In the genomic region with DNA sequence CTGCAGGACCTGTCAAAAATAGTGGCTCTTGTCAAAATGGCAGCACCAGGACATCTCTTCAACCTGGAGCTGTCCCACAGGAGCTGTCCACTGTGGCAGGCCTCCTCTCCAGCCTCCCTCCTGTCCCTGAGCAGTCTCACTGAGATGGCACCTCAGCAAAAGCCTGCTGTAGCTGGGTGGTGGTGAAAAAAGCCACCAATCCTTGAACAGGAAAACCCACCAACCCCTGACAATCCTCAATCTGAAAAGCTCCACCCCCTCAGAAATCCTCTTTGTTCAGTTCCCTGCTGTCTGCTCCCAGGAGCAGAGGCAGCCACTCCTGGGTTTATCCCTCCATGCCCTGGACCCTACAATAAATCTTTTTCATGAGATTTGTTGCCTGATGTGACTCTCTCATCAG, we compare ENCODE assay signal across 26 mouse cellular contexts. TPM values are rescaled to one million over a fixed set of nuclear protein-coding genes. Genes with fewer than 3 reads are reported as not detected.
A peak's percentile ranks its signal among the peaks of the same experiment; 100 is the strongest.
DNase-seq lines count a peak whose midpoint lies in the region; ATAC-seq and TF ChIP-seq lines count a peak whose summit lies in the region.
"Had no signal": no experiment of that assay in that cellular context is flagged by ENCODE, and none has a peak within 500 bp of the region (broad histone marks: within the 10 kb centered on the region; RNA-seq: fewer than 3 reads in every experiment).

No protein-coding gene starts in this region.

- H3K27ac ChIP-seq in hindbrain, embryonic 10.5 days: peak overlapping the region; percentile 74
- no peak overlapping the region for H3K27ac ChIP-seq in hindbrain, embryonic 16.5 days (ENCODE audit: low read depth, low read length)
- peak overlapping the region; percentile 50 for H3K27ac ChIP-seq in hindbrain, embryonic 12.5 days
- peak overlapping the region; percentile 23; the same call in 1 of the 2 replicates for H3K27ac ChIP-seq in hindbrain, embryonic 15.5 days (replicated peaks)
- no peak overlapping the region for H3K27ac ChIP-seq in midbrain, postnatal 0 days (ENCODE audit: low read depth, low read length)
- no peak overlapping the region for H3K27ac ChIP-seq in liver, embryonic 11.5 days (ENCODE audit: low read depth, low read length)
- H3K27ac ChIP-seq: embryonic facial prominence, embryonic 13.5 days; limb, embryonic 10.5 days had no signal

- no peak overlapping the region for H3K4me3 ChIP-seq in hindbrain, embryonic 10.5 days
- no peak overlapping the region for H3K4me3 ChIP-seq in hindbrain, embryonic 16.5 days (ENCODE audit: low read length)
- no peak overlapping the region for H3K4me3 ChIP-seq in hindbrain, embryonic 12.5 days
- H3K4me3 ChIP-seq in hindbrain, embryonic 15.5 days: no peak overlapping the region
- no peak overlapping the region for H3K4me3 ChIP-seq in midbrain, postnatal 0 days (ENCODE audit: low read depth, low read length)
- H3K4me3 ChIP-seq in liver, embryonic 11.5 days (ENCODE audit: low read depth, low read length): no peak overlapping the region
- H3K4me3 ChIP-seq: embryonic facial prominence, embryonic 13.5 days; limb, embryonic 10.5 days had no signal

- no peak overlapping the region for H3K4me2 ChIP-seq in hindbrain, embryonic 16.5 days (ENCODE audit: low read length)
- no peak overlapping the region; the same call in 1 of the 2 replicates for H3K4me2 ChIP-seq in hindbrain, embryonic 12.5 days (replicated peaks)
- H3K4me2 ChIP-seq in hindbrain, embryonic 15.5 days: no peak overlapping the region
- no peak overlapping the region for H3K4me2 ChIP-seq in midbrain, postnatal 0 days (ENCODE audit: low read depth, low read length, poor library complexity, severe bottlenecking)
- H3K4me2 ChIP-seq in liver, embryonic 11.5 days: no peak overlapping the region
- H3K4me2 ChIP-seq: embryonic facial prominence, embryonic 13.5 days; heart, embryonic 11.5 days had no signal

- TF ChIP-seq CTCF in midbrain, postnatal 0 days (IDR thresholded peaks at IDR 0.05): no peak

- H3K9me3 ChIP-seq in hindbrain, embryonic 10.5 days: peaks cover 16% of the 10 kb centered on the region
- peaks cover 2% of the 10 kb centered on the region; the same call in 1 of the 2 replicates for H3K9me3 ChIP-seq in hindbrain, embryonic 16.5 days (ENCODE audit: control insufficient read depth, low read length)
- peaks cover 6% of the 10 kb centered on the region; the same call in 1 of the 2 replicates for H3K9me3 ChIP-seq in hindbrain, embryonic 12.5 days (replicated peaks)
- no peaks in the 10 kb centered on the region for H3K9me3 ChIP-seq in hindbrain, embryonic 15.5 days
- H3K9me3 ChIP-seq in midbrain, postnatal 0 days (ENCODE audit: low read length): no peaks in the 10 kb centered on the region
- no peaks in the 10 kb centered on the region for H3K9me3 ChIP-seq in liver, embryonic 11.5 days (ENCODE audit: control insufficient read depth, low read length)
- H3K9me3 ChIP-seq: limb, embryonic 10.5 days had no signal

- peaks cover 8% of the 10 kb centered on the region; the same call in 1 of the 2 replicates for H3K4me1 ChIP-seq in hindbrain, embryonic 10.5 days (replicated peaks)
- no peaks in the 10 kb centered on the region for H3K4me1 ChIP-seq in hindbrain, embryonic 16.5 days (ENCODE audit: control insufficient read depth, insufficient read depth, low read depth, low read length)
- peaks cover 3% of the 10 kb centered on the region; the same call in 1 of the 2 replicates for H3K4me1 ChIP-seq in hindbrain, embryonic 12.5 days
- H3K4me1 ChIP-seq in hindbrain, embryonic 15.5 days (replicated peaks): no peaks in the 10 kb centered on the region
- H3K4me1 ChIP-seq in midbrain, postnatal 0 days (ENCODE audit: insufficient read depth, low read length): no peaks in the 10 kb centered on the region
- H3K4me1 ChIP-seq in liver, embryonic 11.5 days (replicated peaks; ENCODE audit: control insufficient read depth, insufficient read depth, low read length): no peaks in the 10 kb centered on the region
- H3K4me1 ChIP-seq: embryonic facial prominence, embryonic 13.5 days; limb, embryonic 10.5 days had no signal

- no peak overlapping the region for H3K9ac ChIP-seq in hindbrain, embryonic 16.5 days (ENCODE audit: low read depth, low read length)
- H3K9ac ChIP-seq in hindbrain, embryonic 12.5 days: no peak overlapping the region
- H3K9ac ChIP-seq in hindbrain, embryonic 15.5 days: no peak overlapping the region
- H3K9ac ChIP-seq in midbrain, postnatal 0 days (replicated peaks; ENCODE audit: low read length, poor library complexity, severe bottlenecking): no peak overlapping the region
- no peak overlapping the region for H3K9ac ChIP-seq in liver, embryonic 11.5 days (ENCODE audit: low read depth, low read length)
- H3K9ac ChIP-seq: embryonic facial prominence, embryonic 13.5 days had no signal

- DNase-seq in hindbrain, embryonic 10.5 days (ENCODE audit: low spot score): no peak
- peak; percentile 26 for DNase-seq in midbrain, postnatal 0 days (ENCODE audit: low spot score)
- DNase-seq in liver, embryonic 11.5 days (ENCODE audit: low spot score): no peak
- DNase-seq in kidney, postnatal 36 days: no peak
- DNase-seq: adrenal gland, adult 2 months; cerebellum, adult 9-10 months; kidney, adult 9 months; kidney, postnatal 25 days; lung, adult 18-20 months; right cerebral cortex, postnatal 4 days; thymus, adult 2 months had no signal

- ATAC-seq in hindbrain, embryonic 16.5 days: no peak
- peak; percentile 38; the same call in 1 of the 2 replicates for ATAC-seq in hindbrain, embryonic 12.5 days (ENCODE audit: low FRiP score)
- no peak for ATAC-seq in hindbrain, embryonic 15.5 days (ENCODE audit: low FRiP score, low read depth)
- no peak for ATAC-seq in midbrain, postnatal 0 days (ENCODE audit: low FRiP score)
- ATAC-seq in liver, embryonic 11.5 days (replicated peaks; ENCODE audit: low FRiP score): no peak
- ATAC-seq in frontal cortex, adult (ENCODE audit: low TSS enrichment): no peak

- H3K27me3 ChIP-seq in hindbrain, embryonic 10.5 days (ENCODE audit: insufficient read depth, poor library complexity, severe bottlenecking): no peaks in the 10 kb centered on the region
- H3K27me3 ChIP-seq in hindbrain, embryonic 16.5 days (replicated peaks; ENCODE audit: control insufficient read depth, insufficient read depth, low read length): no peaks in the 10 kb centered on the region
- no peaks in the 10 kb centered on the region for H3K27me3 ChIP-seq in hindbrain, embryonic 12.5 days
- no peaks in the 10 kb centered on the region for H3K27me3 ChIP-seq in hindbrain, embryonic 15.5 days
- no peaks in the 10 kb centered on the region for H3K27me3 ChIP-seq in midbrain, postnatal 0 days (ENCODE audit: insufficient read depth, low read length)
- no peaks in the 10 kb centered on the region for H3K27me3 ChIP-seq in liver, embryonic 11.5 days (replicated peaks; ENCODE audit: control insufficient read depth, insufficient read depth, low read length)
- H3K27me3 ChIP-seq: embryonic facial prominence, embryonic 13.5 days had no signal

- no peaks in the 10 kb centered on the region for H3K36me3 ChIP-seq in hindbrain, embryonic 10.5 days
- H3K36me3 ChIP-seq in hindbrain, embryonic 16.5 days (ENCODE audit: control insufficient read depth, insufficient read depth, low read length): no peaks in the 10 kb centered on the region
- H3K36me3 ChIP-seq in hindbrain, embryonic 12.5 days: no peaks in the 10 kb centered on the region
- H3K36me3 ChIP-seq in hindbrain, embryonic 15.5 days: no peaks in the 10 kb centered on the region
- H3K36me3 ChIP-seq in midbrain, postnatal 0 days (ENCODE audit: insufficient read depth, low read length): no peaks in the 10 kb centered on the region
- no peaks in the 10 kb centered on the region for H3K36me3 ChIP-seq in liver, embryonic 11.5 days (ENCODE audit: control insufficient read depth, insufficient read depth, low read length)
- H3K36me3 ChIP-seq: embryonic facial prominence, embryonic 13.5 days; limb, embryonic 10.5 days had no signal

RNA-seq across cellular contexts. Expression of a gene that starts 21.4 kb away (rescaled TPM):
- polyA plus RNA-seq in hindbrain, embryonic 10.5 days (2016; fragmentation: Nextera tagmentation; extraction: Ambion mirVana): not detected in 2 replicates
- not detected in 2 replicates for polyA plus RNA-seq in hindbrain, embryonic 16.5 days (2015; fragmentation: Nextera tagmentation; extraction: Ambion mirVana)
- polyA plus RNA-seq in hindbrain, embryonic 12.5 days (2016; fragmentation: Nextera tagmentation; extraction: Ambion mirVana): not detected in 2 replicates
- polyA plus RNA-seq in hindbrain, embryonic 15.5 days (2015; fragmentation: Nextera tagmentation; extraction: Ambion mirVana): not detected in 2 replicates
- total RNA-seq in midbrain, postnatal 0 days (2014; rRNA removed): not detected in 2 replicates
- polyA plus RNA-seq in midbrain, postnatal 0 days (2015; fragmentation: Nextera tagmentation; extraction: Ambion mirVana): 0.22 and 0.26 TPM in 2 replicates
- 0.21 TPM in 1 of 2 replicates, not detected in the other for polyA plus RNA-seq in liver, embryonic 11.5 days (2014; fragmentation: Nextera tagmentation; extraction: Ambion mirVana)
- total RNA-seq: adrenal gland, adult 2 months; gastrocnemius, postnatal 4 days; heart, postnatal 25 days; left cerebral cortex, adult 8-10 months; liver, adult 2 months; neutrophil, adult 5-6 weeks had no signal
- polyA plus RNA-seq: adrenal gland, adult 2 months; cortical plate, adult 2 months; embryonic facial prominence, embryonic 13.5 days; heart, embryonic 11.5 days; intestine, embryonic 14.5 days; limb, embryonic 10.5 days; liver, adult 2 months; stomach, embryonic 16.5 days; thymus, adult 2 months had no signal

RNA-seq across cellular contexts. Expression of a gene that starts 22.3 kb away (rescaled TPM):
- 8.7 and 16.7 TPM in 2 replicates for polyA plus RNA-seq in hindbrain, embryonic 10.5 days (2016; fragmentation: Nextera tagmentation; extraction: Ambion mirVana)
- polyA plus RNA-seq in hindbrain, embryonic 16.5 days (2015; fragmentation: Nextera tagmentation; extraction: Ambion mirVana): 21.3 and 26.0 TPM in 2 replicates
- polyA plus RNA-seq in hindbrain, embryonic 12.5 days (2016; fragmentation: Nextera tagmentation; extraction: Ambion mirVana): 16.9 and 17.5 TPM in 2 replicates
- 28.0 and 38.9 TPM in 2 replicates for polyA plus RNA-seq in hindbrain, embryonic 15.5 days (2015; fragmentation: Nextera tagmentation; extraction: Ambion mirVana)
- total RNA-seq in midbrain, postnatal 0 days (2014; rRNA removed): 9.7 and 13.0 TPM in 2 replicates
- 23.8 and 26.8 TPM in 2 replicates for polyA plus RNA-seq in midbrain, postnatal 0 days (2015; fragmentation: Nextera tagmentation; extraction: Ambion mirVana)
- polyA plus RNA-seq in liver, embryonic 11.5 days (2014; fragmentation: Nextera tagmentation; extraction: Ambion mirVana): 86.2 and 92.6 TPM in 2 replicates

RNA-seq across cellular contexts. Expression of a gene that starts 32.8 kb away (rescaled TPM):
- not detected in 2 replicates for polyA plus RNA-seq in hindbrain, embryonic 10.5 days (2016; fragmentation: Nextera tagmentation; extraction: Ambion mirVana)
- polyA plus RNA-seq in hindbrain, embryonic 16.5 days (2015; fragmentation: Nextera tagmentation; extraction: Ambion mirVana): not detected in 2 replicates
- polyA plus RNA-seq in hindbrain, embryonic 12.5 days (2016; fragmentation: Nextera tagmentation; extraction: Ambion mirVana): not detected in 2 replicates
- polyA plus RNA-seq in hindbrain, embryonic 15.5 days (2015; fragmentation: Nextera tagmentation; extraction: Ambion mirVana): not detected in 2 replicates
- not detected in 2 replicates for total RNA-seq in midbrain, postnatal 0 days (2014; rRNA removed)
- polyA plus RNA-seq in midbrain, postnatal 0 days (2015; fragmentation: Nextera tagmentation; extraction: Ambion mirVana): 0.17 TPM in 1 of 2 replicates, not detected in the other
- not detected in 2 replicates for polyA plus RNA-seq in liver, embryonic 11.5 days (2014; fragmentation: Nextera tagmentation; extraction: Ambion mirVana)
- total RNA-seq: liver, adult 2 months had no signal
- polyA plus RNA-seq: embryonic facial prominence, embryonic 13.5 days; limb, embryonic 10.5 days; liver, adult 2 months had no signal

RNA-seq across cellular contexts. Expression of a gene that starts 35.6 kb away (rescaled TPM):
- polyA plus RNA-seq in hindbrain, embryonic 10.5 days (2016; fragmentation: Nextera tagmentation; extraction: Ambion mirVana): 112 and 114 TPM in 2 replicates
- 82.9 and 83.3 TPM in 2 replicates for polyA plus RNA-seq in hindbrain, embryonic 16.5 days (2015; fragmentation: Nextera tagmentation; extraction: Ambion mirVana)
- 112 and 134 TPM in 2 replicates for polyA plus RNA-seq in hindbrain, embryonic 12.5 days (2016; fragmentation: Nextera tagmentation; extraction: Ambion mirVana)
- polyA plus RNA-seq in hindbrain, embryonic 15.5 days (2015; fragmentation: Nextera tagmentation; extraction: Ambion mirVana): 99.3 and 100.0 TPM in 2 replicates
- total RNA-seq in midbrain, postnatal 0 days (2014; rRNA removed): 79.0 and 90.4 TPM in 2 replicates
- 104 and 107 TPM in 2 replicates for polyA plus RNA-seq in midbrain, postnatal 0 days (2015; fragmentation: Nextera tagmentation; extraction: Ambion mirVana)
- polyA plus RNA-seq in liver, embryonic 11.5 days (2014; fragmentation: Nextera tagmentation; extraction: Ambion mirVana): 83.2 and 85.4 TPM in 2 replicates

Comparison
In these comparisons a context has a peak if more than half of its experiments do, and no peak if none do; other contexts are left out.
1. H3K27ac ChIP-seq: peak in hindbrain, embryonic 10.5 days (single experiment), hindbrain, embryonic 12.5 days (single experiment) and hindbrain, embryonic 15.5 days (single experiment); none in hindbrain, embryonic 16.5 days (single experiment), midbrain, postnatal 0 days (single experiment) and liver, embryonic 11.5 days (single experiment).